9 mouse cellular contexts compared by ENCODE assay signal in the genomic region with DNA sequence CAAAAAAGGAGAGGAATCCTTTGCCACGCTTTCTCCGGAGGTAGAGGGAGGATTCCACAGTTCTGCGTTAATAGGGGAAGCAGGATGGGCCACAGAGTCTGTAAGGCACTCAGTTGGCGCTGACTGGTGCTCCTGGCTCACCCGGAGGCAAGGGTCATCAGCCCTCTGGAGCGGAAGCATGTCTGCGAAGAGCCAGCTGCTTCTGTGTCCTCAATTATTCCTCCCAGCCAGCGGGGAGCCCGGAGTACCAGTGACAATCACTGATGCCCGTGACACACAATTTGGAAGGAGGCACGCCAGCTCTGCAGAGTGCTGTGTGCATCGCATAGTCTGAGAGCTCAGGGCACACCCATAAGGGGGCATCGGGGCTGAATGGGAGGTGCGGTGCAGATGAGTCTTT. TPM values are rescaled to one million over a fixed set of nuclear protein-coding genes. Genes with fewer than 3 reads are reported as not detected.
DNase-seq lines count a peak whose midpoint lies in the region; ATAC-seq and TF ChIP-seq lines count a peak whose summit lies in the region.
"Had no signal": no experiment of that assay in that cellular context is flagged by ENCODE, and none has a peak within 500 bp of the region (broad histone marks: within the 10 kb centered on the region; RNA-seq: fewer than 3 reads in every experiment).

No protein-coding gene starts in this region.

- no peak overlapping the region for H3K9ac ChIP-seq in heart, postnatal 0 days (replicated peaks; ENCODE audit: low read depth, low read length)
- H3K9ac ChIP-seq in forebrain, embryonic 13.5 days: peak overlapping the region; percentile 21; the same call in 1 of the 2 replicates
- H3K9ac ChIP-seq in liver, embryonic 13.5 days: no peak overlapping the region
- H3K9ac ChIP-seq: limb, embryonic 12.5 days had no signal

- no peak for TF ChIP-seq EP300 in heart, postnatal 0 days (IDR thresholded peaks at IDR 0.05; ENCODE audit: low read depth)

- ATAC-seq in heart, postnatal 0 days (ENCODE audit: insufficient read depth, low read depth): no peak
- ATAC-seq in forebrain, embryonic 13.5 days: no peak; the same call in 1 of the 2 replicates
- ATAC-seq in liver, embryonic 13.5 days (ENCODE audit: low read depth): no peak
- no peak for ATAC-seq in megakaryocyte progenitor cell, adult 5-6 weeks (replicated peaks; ENCODE audit: poor library complexity)

- H3K27ac ChIP-seq in heart, postnatal 0 days (ENCODE audit: low read depth): peak overlapping the region; percentile 75
- H3K27ac ChIP-seq in brown adipose tissue, adult 24 weeks (replicated peaks; ENCODE audit: low read depth, low read length): peak overlapping the region; percentile 95
- H3K27ac ChIP-seq in forebrain, embryonic 13.5 days: peak overlapping the region; percentile 48
- peak overlapping the region; percentile 11; the same call in 1 of the 2 replicates for H3K27ac ChIP-seq in liver, embryonic 13.5 days
- H3K27ac ChIP-seq: limb, embryonic 12.5 days had no signal

- H3K36me3 ChIP-seq in heart, postnatal 0 days (replicated peaks; ENCODE audit: control insufficient read depth, insufficient read depth, low read length): no peaks in the 10 kb centered on the region
- no peaks in the 10 kb centered on the region for H3K36me3 ChIP-seq in forebrain, embryonic 13.5 days (ENCODE audit: poor library complexity, severe bottlenecking)
- H3K36me3 ChIP-seq in liver, embryonic 13.5 days: peaks cover 14% of the 10 kb centered on the region; the same call in 1 of the 2 replicates
- H3K36me3 ChIP-seq: limb, embryonic 12.5 days had no signal

- peaks cover 60% of the 10 kb centered on the region for H3K4me1 ChIP-seq in heart, postnatal 0 days (ENCODE audit: control insufficient read depth, insufficient read depth)
- peaks cover 73% of the 10 kb centered on the region for H3K4me1 ChIP-seq in brown adipose tissue, adult 24 weeks (ENCODE audit: control insufficient read depth, insufficient read depth, insufficient read length, low read length)
- peaks cover 56% of the 10 kb centered on the region for H3K4me1 ChIP-seq in forebrain, embryonic 13.5 days
- H3K4me1 ChIP-seq in liver, embryonic 13.5 days (replicated peaks): peaks cover 90% of the 10 kb centered on the region

- no peaks in the 10 kb centered on the region for H3K27me3 ChIP-seq in heart, postnatal 0 days (ENCODE audit: control insufficient read depth, insufficient read depth, low read length)
- H3K27me3 ChIP-seq in forebrain, embryonic 13.5 days: no peaks in the 10 kb centered on the region
- 0 out of 2 replicates have a peak, but pooled peaks cover 4% of the 10 kb centered on the region for H3K27me3 ChIP-seq in liver, embryonic 13.5 days
- H3K27me3 ChIP-seq: limb, embryonic 12.5 days had no signal

- 64% methylated on average over 14 of the region's 14 CpGs for WGBS in heart, postnatal 0 days
- 71% methylated on average over 14 of the region's 14 CpGs for WGBS in forebrain, embryonic 13.5 days
- 79% methylated on average over 14 of the region's 14 CpGs for WGBS in liver, embryonic 13.5 days (ENCODE audit: insufficient replicate concordance)

- H3K9me3 ChIP-seq in heart, postnatal 0 days (replicated peaks; ENCODE audit: control insufficient read depth, low read length): no peaks in the 10 kb centered on the region
- no peaks in the 10 kb centered on the region for H3K9me3 ChIP-seq in forebrain, embryonic 13.5 days (replicated peaks)
- H3K9me3 ChIP-seq in liver, embryonic 13.5 days (replicated peaks): no peaks in the 10 kb centered on the region
- H3K9me3 ChIP-seq: limb, embryonic 12.5 days had no signal

- no peak for TF ChIP-seq CTCF in heart, postnatal 0 days (IDR thresholded peaks at IDR 0.05; ENCODE audit: low read depth)

- H3K4me3 ChIP-seq in heart, postnatal 0 days (ENCODE audit: low read depth, low read length): no peak overlapping the region
- 0 out of 2 replicates have a peak overlapping the region, but pooled peaks have one; percentile 1 for H3K4me3 ChIP-seq in brown adipose tissue, adult 24 weeks (ENCODE audit: insufficient read depth, low read depth, low read length)
- H3K4me3 ChIP-seq in forebrain, embryonic 13.5 days: no peak overlapping the region
- no peak overlapping the region for H3K4me3 ChIP-seq in liver, embryonic 13.5 days (replicated peaks)
- H3K4me3 ChIP-seq: limb, embryonic 12.5 days had no signal

- H3K4me2 ChIP-seq in heart, postnatal 0 days (ENCODE audit: low read depth, low read length): no peak overlapping the region
- no peak overlapping the region for H3K4me2 ChIP-seq in forebrain, embryonic 13.5 days
- H3K4me2 ChIP-seq in liver, embryonic 13.5 days: no peak overlapping the region
- H3K4me2 ChIP-seq: limb, embryonic 12.5 days had no signal

- no peak for DNase-seq in heart, postnatal 0 days (ENCODE audit: low spot score)
- no peak for DNase-seq in heart, postnatal 4 days
- no peak for DNase-seq in liver, embryonic 13.5 days
- no peak for DNase-seq in layer of hippocampus, postnatal 10 days (ENCODE audit: low spot score in 2 of 2)
- no peak for DNase-seq in ovary, postnatal 14 days (ENCODE audit: low spot score)

RNA-seq across cellular contexts. Expression of gene Abtb1, which starts 54.3 kb away (rescaled TPM):
- 63.9 and 88.0 TPM in 2 replicates for total RNA-seq in heart, postnatal 0 days (2014; rRNA removed; ENCODE audit: low replicate concordance)
- polyA plus RNA-seq in heart, postnatal 0 days (2015; fragmentation: Nextera tagmentation; extraction: Ambion mirVana): 29.1 and 36.6 TPM in 2 replicates
- 10 to 100 TPM; 14.8 to 19.6 TPM for total RNA-seq in heart, postnatal 4 days (2021)
- 8.6 and 12.6 TPM in 2 replicates for polyA plus RNA-seq in brown adipose tissue, adult 24 weeks (2012; ENCODE audit: insufficient read depth, insufficient read length, missing spikeins)
- polyA plus RNA-seq in forebrain, embryonic 13.5 days (2015; fragmentation: Nextera tagmentation; extraction: Ambion mirVana): 32.0 and 32.3 TPM in 2 replicates
- 45.5 and 46.5 TPM in 2 replicates for polyA plus RNA-seq in liver, embryonic 13.5 days (2015; fragmentation: Nextera tagmentation; extraction: Ambion mirVana)
- 7.8 and 9.5 TPM in 2 replicates for total RNA-seq in megakaryocyte progenitor cell, adult 5-6 weeks (2015)
- 40.1 and 40.7 TPM in 2 replicates for total RNA-seq in megakaryocyte progenitor cell, adult 5-6 weeks (2017)
- 10 to 100 TPM; 23.2 to 26.7 TPM for total RNA-seq in layer of hippocampus, postnatal 10 days (2021)

Comparison
In these comparisons a context has a peak if more than half of its experiments do, and no peak if none do; other contexts are left out.
1. H3K27ac ChIP-seq: peak in every context shown above with its lines; median percentile 95 in brown adipose tissue, adult 24 weeks; 75 in heart, postnatal 0 days; 48 in forebrain, embryonic 13.5 days; 11 in liver, embryonic 13.5 days.